Mouse (Mus musculus): ENCODE results near the gene Srebf2. TPM values are rescaled to one million over a fixed set of nuclear protein-coding genes. Genes with fewer than 3 reads are reported as not detected.

Srebf2 gene
- total and polyA plus RNA-seq, 2 experiments from 2014 or later: 150 to 245 TPM

DNA sequence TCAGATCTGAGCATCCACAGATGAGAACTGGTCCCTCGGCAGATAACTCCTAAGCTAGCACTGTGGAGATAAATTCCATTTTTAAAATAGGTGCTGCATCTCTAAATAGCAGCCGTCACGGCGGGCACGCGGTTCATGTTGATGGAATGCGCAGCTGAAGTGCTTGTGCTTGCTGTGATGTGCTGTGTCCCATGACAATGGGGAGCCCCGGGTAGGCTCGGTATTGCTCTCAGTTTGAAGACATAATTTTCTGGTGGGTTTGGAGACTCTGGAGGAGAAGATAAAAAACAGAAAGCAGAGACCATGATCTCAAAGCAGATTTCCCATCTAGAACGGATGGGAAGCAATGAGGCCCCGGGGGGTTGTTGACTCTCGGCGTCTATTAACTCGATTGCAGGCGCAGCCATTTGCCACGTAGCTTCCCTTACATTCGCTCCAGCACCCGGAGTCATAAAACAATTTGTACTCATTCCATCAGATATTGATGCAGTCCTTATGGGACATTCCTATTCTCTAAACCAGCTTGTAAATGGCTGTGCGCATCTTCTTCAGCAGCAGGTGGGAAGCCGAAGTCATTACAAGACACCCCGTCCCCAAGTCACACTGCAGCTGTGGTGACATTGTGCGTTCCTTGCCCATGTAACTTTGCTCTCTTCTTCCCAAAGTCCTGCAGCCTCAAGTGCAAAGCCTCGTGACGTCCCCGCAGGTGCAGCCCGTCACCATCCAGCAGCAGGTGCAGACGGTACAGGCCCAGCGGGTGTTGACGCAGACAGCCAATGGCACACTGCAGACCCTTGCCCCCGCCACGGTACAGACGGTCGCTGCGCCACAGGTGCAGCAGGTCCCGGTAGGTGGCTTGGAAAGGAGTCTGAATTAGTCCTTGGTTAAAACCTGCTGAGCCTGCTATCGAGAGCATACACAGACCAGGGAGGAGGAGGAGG lies 23.7 kb downstream of the Srebf2 start:
- no peak overlapping the region for H3K9ac ChIP-seq (replicated peaks; ENCODE audit: low read length, poor library complexity, severe bottlenecking)
- no peak overlapping the region for H3K4me2 ChIP-seq (ENCODE audit: low read depth, low read length, poor library complexity, severe bottlenecking)
- H3K27me3 ChIP-seq (ENCODE audit: insufficient read depth, low read length): no peaks in the 10 kb centered on the region
- ATAC-seq (ENCODE audit: low FRiP score): no peak
- no peak overlapping the region for H3K27ac ChIP-seq (ENCODE audit: low read depth, low read length)
- no peaks in the 10 kb centered on the region for H3K9me3 ChIP-seq (ENCODE audit: low read length)
- H3K4me3 ChIP-seq (ENCODE audit: low read depth, low read length): no peak overlapping the region
- WGBS: 86% methylated on average over 36 of the region's 36 CpGs
- peaks cover 51% of the 10 kb centered on the region for H3K36me3 ChIP-seq (ENCODE audit: insufficient read depth, low read length)
- H3K4me1 ChIP-seq (ENCODE audit: insufficient read depth, low read length): peaks cover 4% of the 10 kb centered on the region; the same call in 1 of the 2 replicates
- DNase-seq (ENCODE audit: low spot score): peak; percentile 69
- TF ChIP-seq CTCF (IDR thresholded peaks at IDR 0.05): no peak

DNA sequence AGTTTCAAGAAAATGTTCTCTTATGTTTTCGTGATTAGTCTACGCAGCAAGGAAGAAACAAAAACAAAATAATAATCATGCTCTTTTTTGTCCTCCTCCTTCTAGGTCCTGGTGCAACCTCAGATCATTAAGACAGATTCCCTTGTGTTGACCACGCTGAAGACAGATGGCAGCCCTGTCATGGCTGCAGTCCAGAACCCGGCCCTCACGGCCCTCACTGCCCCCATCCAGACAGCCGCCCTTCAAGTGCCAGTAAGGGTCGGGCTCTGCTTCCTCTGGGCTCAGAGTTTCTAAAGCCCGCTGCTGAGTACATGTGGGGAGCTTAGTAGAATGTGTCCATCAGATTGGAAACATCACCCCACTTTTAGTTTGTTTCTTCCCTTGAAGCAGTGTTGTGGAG lies 25.7 kb downstream of the Srebf2 start:
- H3K4me3 ChIP-seq (ENCODE audit: low read depth, low read length): no peak overlapping the region
- peak; percentile 61 for DNase-seq (ENCODE audit: low spot score)
- H3K9ac ChIP-seq (replicated peaks; ENCODE audit: low read length, poor library complexity, severe bottlenecking): no peak overlapping the region
- H3K27ac ChIP-seq (ENCODE audit: low read depth, low read length): no peak overlapping the region
- WGBS: 76% methylated on average over 8 of the region's 8 CpGs
- H3K4me2 ChIP-seq (ENCODE audit: low read depth, low read length, poor library complexity, severe bottlenecking): no peak overlapping the region
- no peaks in the 10 kb centered on the region for H3K4me1 ChIP-seq (ENCODE audit: insufficient read depth, low read length)
- peaks cover 67% of the 10 kb centered on the region for H3K36me3 ChIP-seq (ENCODE audit: insufficient read depth, low read length)
- no peaks in the 10 kb centered on the region for H3K9me3 ChIP-seq (ENCODE audit: low read length)
- H3K27me3 ChIP-seq (ENCODE audit: insufficient read depth, low read length): no peaks in the 10 kb centered on the region
- ATAC-seq (ENCODE audit: low FRiP score): no peak
- TF ChIP-seq CTCF (IDR thresholded peaks at IDR 0.05): no peak

GRCm38 (mm10) chr15:82175091-82175490 lies 28.1 kb downstream of the Srebf2 start:
- no peak overlapping the region for H3K27ac ChIP-seq (ENCODE audit: low read depth, low read length)
- 95% methylated on average over 9 of the region's 9 CpGs for WGBS
- DNase-seq (ENCODE audit: low spot score) (no peak), ATAC-seq (ENCODE audit: low FRiP score) (no peak)
- H3K36me3 ChIP-seq (ENCODE audit: insufficient read depth, low read length): peaks cover 87% of the 10 kb centered on the region
- H3K4me1 ChIP-seq (ENCODE audit: insufficient read depth, low read length): no peaks in the 10 kb centered on the region
- H3K9ac ChIP-seq (replicated peaks; ENCODE audit: low read length, poor library complexity, severe bottlenecking): no peak overlapping the region
- H3K27me3 ChIP-seq (ENCODE audit: insufficient read depth, low read length): no peaks in the 10 kb centered on the region
- H3K9me3 ChIP-seq (ENCODE audit: low read length): no peaks in the 10 kb centered on the region
- H3K4me3 ChIP-seq (ENCODE audit: low read depth, low read length): no peak overlapping the region
- TF ChIP-seq CTCF (IDR thresholded peaks at IDR 0.05): no peak
- H3K4me2 ChIP-seq (ENCODE audit: low read depth, low read length, poor library complexity, severe bottlenecking): no peak overlapping the region

- Histone ChIP-seq H3K9me3 (ENCODE audit: low read length) (no peaks in the 10 kb centered on the region), H3K27me3 (ENCODE audit: insufficient read depth, low read length) (no peaks in the 10 kb centered on the region), H3K4me2 (ENCODE audit: low read depth, low read length, poor library complexity, severe bottlenecking) (no peak overlapping the region), H3K27ac (ENCODE audit: low read depth, low read length) (no peak overlapping the region), H3K4me3 (ENCODE audit: low read depth, low read length) (no peak overlapping the region), H3K9ac (replicated peaks; ENCODE audit: low read length, poor library complexity, severe bottlenecking) (no peak overlapping the region), H3K4me1 (ENCODE audit: insufficient read depth, low read length) (no peaks in the 10 kb centered on the region), H3K36me3 (ENCODE audit: insufficient read depth, low read length) (peaks cover 88% of the 10 kb centered on the region)
- 91% methylated on average over 7 of the region's 7 CpGs for WGBS
- ATAC-seq (ENCODE audit: low FRiP score) (no peak), DNase-seq (ENCODE audit: low spot score) (no peak)
- TF ChIP-seq CTCF (IDR thresholded peaks at IDR 0.05): no peak
These were observed 30.8 kb downstream of the Srebf2 start for GRCm38 (mm10) chr15:82177743-82178290.

- Histone ChIP-seq H3K9ac (replicated peaks; ENCODE audit: low read length, poor library complexity, severe bottlenecking) (no peak overlapping the region), H3K27ac (ENCODE audit: low read depth, low read length) (no peak overlapping the region), H3K4me2 (ENCODE audit: low read depth, low read length, poor library complexity, severe bottlenecking) (no peak overlapping the region), H3K36me3 (ENCODE audit: insufficient read depth, low read length) (peaks cover 95% of the 10 kb centered on the region), H3K9me3 (ENCODE audit: low read length) (no peaks in the 10 kb centered on the region), H3K4me1 (ENCODE audit: insufficient read depth, low read length) (no peaks in the 10 kb centered on the region), H3K27me3 (ENCODE audit: insufficient read depth, low read length) (no peaks in the 10 kb centered on the region), H3K4me3 (ENCODE audit: low read depth, low read length) (no peak overlapping the region)
- no peak for DNase-seq (ENCODE audit: low spot score)
- ATAC-seq (ENCODE audit: low FRiP score): no peak
- TF ChIP-seq CTCF (IDR thresholded peaks at IDR 0.05): no peak
- WGBS: 85% methylated on average over 5 of the region's 5 CpGs
These were observed 34.1 kb downstream of the Srebf2 start for GRCm38 (mm10) chr15:82181131-82181530.

GRCm38 (mm10) chr15:82182311-82182710 lies 35.3 kb downstream of the Srebf2 start:
- Histone ChIP-seq H3K27me3 (ENCODE audit: insufficient read depth, low read length) (no peaks in the 10 kb centered on the region), H3K4me3 (ENCODE audit: low read depth, low read length) (no peak overlapping the region), H3K9me3 (ENCODE audit: low read length) (no peaks in the 10 kb centered on the region), H3K9ac (replicated peaks; ENCODE audit: low read length, poor library complexity, severe bottlenecking) (no peak overlapping the region), H3K4me2 (ENCODE audit: low read depth, low read length, poor library complexity, severe bottlenecking) (no peak overlapping the region), H3K27ac (ENCODE audit: low read depth, low read length) (no peak overlapping the region), H3K36me3 (ENCODE audit: insufficient read depth, low read length) (peaks cover 97% of the 10 kb centered on the region), H3K4me1 (ENCODE audit: insufficient read depth, low read length) (no peaks in the 10 kb centered on the region)
- peak; percentile 46; the same call in 1 of the 2 replicates for TF ChIP-seq CTCF (IDR thresholded peaks at IDR 0.05)
- ATAC-seq (ENCODE audit: low FRiP score) (no peak), DNase-seq (ENCODE audit: low spot score) (no peak)
- 98% methylated on average over 4 of the region's 4 CpGs for WGBS

Data from midbrain, postnatal 0 days (tissue).